Mouse (Mus musculus) heart, postnatal 0 days (tissue): Measurements from ENCODE around the gene Coro1c. TPM values are rescaled to one million over a fixed set of nuclear protein-coding genes. Genes with fewer than 3 reads are reported as not detected.

Experiments used
- ATAC-seq: fragments of 200-750 bp; cut with Nextera tagmentation; 2 replicates; pipeline ENCODE4 v1.8.0; 2017; ENCODE audit warnings: low read depth, moderate number of reproducible peaks, moderate library complexity; ENCODE audit not compliant: insufficient read depth
- DNase-seq: peaks from one replicate; pipeline ENCODE4 v3.0.0-alpha.2; 2016; ENCODE audit warnings: low spot score
- H3K27ac ChIP-seq: fragments of 300-500 bp; sonication (generic); 2 replicates; pipeline ENCODE4 v1.5.1; 2014; ENCODE audit warnings: low read depth, mild to moderate bottlenecking
- H3K27me3 ChIP-seq: fragments of 300-500 bp; sonication (generic); 2 replicates; pipeline ENCODE4 v1.6.1; 2014; ENCODE audit warnings: low read length, mixed read lengths; ENCODE audit not compliant: control insufficient read depth, insufficient read depth
- H3K36me3 ChIP-seq: fragments of 300-500 bp; sonication (generic); replicated peaks from 2 replicates; pipeline ENCODE4 v1.6.1; 2014; ENCODE audit warnings: low read length, mixed read lengths; ENCODE audit not compliant: control insufficient read depth, insufficient read depth
- H3K4me1 ChIP-seq: fragments of 300-500 bp; sonication (generic); 2 replicates; pipeline ENCODE4 v1.6.1; 2014; ENCODE audit warnings: antibody characterized with exemption; ENCODE audit not compliant: control insufficient read depth, insufficient read depth
- H3K4me2 ChIP-seq: fragments of 300-500 bp; sonication (generic); 2 replicates; pipeline ENCODE4 v1.6.1; 2014; ENCODE audit warnings: low read depth, mild to moderate bottlenecking, low read length, moderate library complexity
- H3K4me3 ChIP-seq: fragments of 300-500 bp; sonication (generic); 2 replicates; pipeline ENCODE4 v1.5.1; 2014; ENCODE audit warnings: low read depth, low read length
- H3K9ac ChIP-seq: fragments of 300-500 bp; sonication (generic); replicated peaks from 2 replicates; pipeline ENCODE4 v1.6.1; 2014; ENCODE audit warnings: low read depth, low read length, mixed read lengths
- H3K9me3 ChIP-seq: fragments of 300-500 bp; sonication (generic); replicated peaks from 2 replicates; pipeline ENCODE4 v1.6.1; 2016; ENCODE audit warnings: low read length; ENCODE audit not compliant: control insufficient read depth
- CTCF ChIP-seq: IDR thresholded peaks from 2 replicates; pipeline ENCODE4 v1.5.1; 2016; ENCODE audit warnings: antibody characterized with exemption, control low read depth, low read depth
- EP300 ChIP-seq: IDR thresholded peaks from 2 replicates; pipeline ENCODE4 v1.6.1; 2016; ENCODE audit warnings: antibody characterized with exemption, low read depth
- WGBS: fragments of 180-500 bp; shearing (Covaris S2); extraction: QIAGEN DNeasy Blood & Tissue Kit; methylation state at CpG from one replicate; pipeline ENCODE4 v1.1.7; 2014; 5-methylcytosine and 5-hydroxymethylcytosine counted together
- polyA plus RNA-seq: library from polyadenylated mRNA; unstranded; fragments of >200 nt; fragmentation: Nextera tagmentation; extraction: Ambion mirVana; gene quantifications from 2 replicates; pipeline ENCODE4 v1.2.1, GENCODE M21; 2015
- total RNA-seq: library from RNA; depleted of rRNA; stranded (reverse); fragments of >200 nt; gene quantifications from 2 replicates; pipeline ENCODE4 v1.2.3, GENCODE M21; 2014; ENCODE audit warnings: low replicate concordance

The Coro1c gene
- total and polyA plus RNA-seq, 2 experiments from 2014 or later = 46.6 to 78.2 TPM

DNA sequence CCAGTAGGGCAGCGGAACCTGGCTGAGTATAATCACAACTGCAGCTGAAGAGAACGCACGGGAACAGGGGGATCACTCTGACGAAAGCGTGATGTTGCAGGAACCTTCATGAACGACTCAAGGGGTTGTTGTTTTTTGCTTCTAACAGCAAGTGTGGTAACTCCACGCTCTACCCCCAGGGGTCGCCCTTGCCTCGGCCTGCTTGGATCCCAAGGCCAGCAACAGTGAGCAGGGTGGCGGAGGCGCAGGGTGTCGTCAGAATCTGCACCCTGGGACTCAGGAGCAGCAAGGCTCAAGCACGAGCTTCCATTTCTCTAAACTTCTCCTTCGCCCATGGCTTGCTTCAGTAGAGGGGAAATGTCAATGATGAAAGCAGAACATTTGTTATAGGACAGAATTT, 54.1 kb downstream of the Coro1c start:
- Histone ChIP-seq H3K9ac (no peak overlapping the region), H3K27ac (peak overlapping the region; percentile 89; the same call in 1 of the 2 replicates), H3K4me1 (peaks cover 41% of the 10 kb centered on the region), H3K4me3 (no peak overlapping the region), H3K4me2 (no peak overlapping the region), H3K27me3 (no peaks in the 10 kb centered on the region), H3K36me3 (peaks cover 34% of the 10 kb centered on the region), H3K9me3 (no peaks in the 10 kb centered on the region)
- 40% methylated on average over 14 of the region's 14 CpGs for WGBS
- peak; percentile 78 for DNase-seq
- TF ChIP-seq EP300 (no peak), CTCF (peak; percentile 97)
- ATAC-seq = peak; percentile 29; the same call in 1 of the 2 replicates

- Histone ChIP-seq H3K4me3 (no peak overlapping the region), H3K36me3 (peaks cover 42% of the 10 kb centered on the region), H3K9ac (peak overlapping the region; percentile 11; the same call in 1 of the 2 replicates), H3K27me3 (no peaks in the 10 kb centered on the region), H3K27ac (peak overlapping the region; percentile 32; the same call in 1 of the 2 replicates), H3K9me3 (no peaks in the 10 kb centered on the region), H3K4me2 (no peak overlapping the region), H3K4me1 (peaks cover 31% of the 10 kb centered on the region)
- 46% methylated on average over 10 of the region's 10 CpGs for WGBS
- ATAC-seq (no peak), DNase-seq (no peak)
- TF ChIP-seq EP300 = no peak
- TF ChIP-seq CTCF = no peak
Measured at GRCm38 (mm10) chr5:113853541-113853940, 55.0 kb downstream of the Coro1c start.

DNA sequence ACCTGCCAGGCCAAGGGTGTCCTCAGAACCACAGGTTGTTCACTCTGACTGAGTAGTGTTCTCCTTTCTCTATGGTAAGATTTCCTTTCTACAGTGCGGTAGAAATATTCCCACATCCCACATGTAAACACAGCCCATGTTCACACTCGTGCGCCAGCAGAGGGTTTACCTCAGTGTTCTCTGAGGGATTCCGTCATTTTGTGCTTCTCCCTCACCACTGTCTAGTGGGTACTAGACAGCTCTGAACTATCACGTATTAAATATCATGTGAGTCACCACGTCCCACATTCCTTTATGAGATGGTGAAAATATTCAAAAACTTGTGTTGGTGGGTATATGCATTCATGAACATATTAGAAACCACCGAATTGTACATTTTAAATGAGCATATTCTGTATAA, 56.1 kb downstream of the Coro1c start:
- Histone ChIP-seq H3K4me3 (no peak overlapping the region), H3K9ac (no peak overlapping the region), H3K27me3 (no peaks in the 10 kb centered on the region), H3K4me1 (peaks cover 21% of the 10 kb centered on the region), H3K27ac (no peak overlapping the region), H3K4me2 (no peak overlapping the region), H3K9me3 (no peaks in the 10 kb centered on the region), H3K36me3 (peaks cover 48% of the 10 kb centered on the region)
- 83% methylated on average over 7 of the region's 7 CpGs for WGBS
- no peak for ATAC-seq
- DNase-seq = no peak
- TF ChIP-seq EP300 (no peak), CTCF (no peak)

GRCm38 (mm10) chr5:113850680-113851230, 57.8 kb downstream of the Coro1c start:
- DNase-seq (no peak), ATAC-seq (no peak)
- Histone ChIP-seq H3K4me1 (0 out of 2 replicates have a peak, but pooled peaks cover 5% of the 10 kb centered on the region), H3K9me3 (no peaks in the 10 kb centered on the region), H3K27me3 (no peaks in the 10 kb centered on the region), H3K4me3 (no peak overlapping the region), H3K4me2 (no peak overlapping the region), H3K9ac (no peak overlapping the region), H3K36me3 (peaks cover 65% of the 10 kb centered on the region), H3K27ac (no peak overlapping the region)
- WGBS = 53% methylated on average over 8 of the region's 8 CpGs
- TF ChIP-seq CTCF (no peak), EP300 (no peak)

DNA sequence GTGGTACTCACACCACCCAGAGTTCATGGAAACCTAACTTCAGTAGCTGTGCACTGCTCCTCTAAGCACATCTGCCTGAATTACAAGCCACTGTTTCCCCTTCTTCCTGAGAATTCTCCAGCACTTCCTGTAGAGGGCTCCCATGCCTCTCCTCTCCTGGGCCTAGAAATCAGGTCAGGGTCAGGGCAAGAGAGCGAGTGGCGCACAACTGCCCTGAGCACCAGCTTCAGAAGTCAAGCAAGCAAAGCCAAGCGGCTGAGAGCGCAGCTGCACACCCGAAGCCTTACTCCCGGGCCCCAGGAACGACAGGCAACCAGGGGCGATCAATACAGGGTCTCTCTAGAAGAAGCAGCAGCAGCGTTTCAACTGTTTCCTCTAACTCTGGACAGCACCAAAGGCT, 60.9 kb downstream of the Coro1c start:
- H3K36me3 ChIP-seq = peaks cover 94% of the 10 kb centered on the region
- 85% methylated on average over 9 of the region's 9 CpGs for WGBS
- no peak for DNase-seq

GRCm38 (mm10) chr5:113846656-113847055, 61.9 kb downstream of the Coro1c start:
- no peak for TF ChIP-seq EP300
- no peak for TF ChIP-seq CTCF
- no peak overlapping the region for H3K4me3 ChIP-seq
- H3K4me1 ChIP-seq = no peaks in the 10 kb centered on the region
- ATAC-seq (no peak), DNase-seq (no peak)
- no peaks in the 10 kb centered on the region for H3K27me3 ChIP-seq
- H3K27ac ChIP-seq = no peak overlapping the region
- peaks cover 96% of the 10 kb centered on the region for H3K36me3 ChIP-seq
- H3K4me2 ChIP-seq = no peak overlapping the region
- H3K9ac ChIP-seq = no peak overlapping the region
- H3K9me3 ChIP-seq = no peaks in the 10 kb centered on the region
- WGBS = 88% methylated on average over 8 of the region's 8 CpGs

More for the DNA sequence above, 60.9 kb downstream of the Coro1c start:
- H3K4me2 ChIP-seq = no peak overlapping the region
- ATAC-seq = no peak
- H3K9me3 ChIP-seq = no peaks in the 10 kb centered on the region
- no peak overlapping the region for H3K4me3 ChIP-seq
- no peaks in the 10 kb centered on the region for H3K27me3 ChIP-seq
- no peaks in the 10 kb centered on the region for H3K4me1 ChIP-seq
- H3K27ac ChIP-seq = no peak overlapping the region
- TF ChIP-seq CTCF = no peak
- TF ChIP-seq EP300 = no peak
- H3K9ac ChIP-seq = no peak overlapping the region
